Mouse (Mus musculus) telencephalon, adult 2 months (tissue): ENCODE results near the gene Bad.
A peak's percentile ranks its signal among the peaks of the same experiment; 100 is the strongest.

Source experiments
- DNase-seq: peaks from one replicate; pipeline ENCODE4 v3.0.0-alpha.2; 2011; ENCODE audit warnings: low read depth, low spot score

Bad gene

GRCm38 (mm10) chr19:6914540-6914939 lies 27.1 kb upstream of the Bad start:
- no peak for DNase-seq

DNA sequence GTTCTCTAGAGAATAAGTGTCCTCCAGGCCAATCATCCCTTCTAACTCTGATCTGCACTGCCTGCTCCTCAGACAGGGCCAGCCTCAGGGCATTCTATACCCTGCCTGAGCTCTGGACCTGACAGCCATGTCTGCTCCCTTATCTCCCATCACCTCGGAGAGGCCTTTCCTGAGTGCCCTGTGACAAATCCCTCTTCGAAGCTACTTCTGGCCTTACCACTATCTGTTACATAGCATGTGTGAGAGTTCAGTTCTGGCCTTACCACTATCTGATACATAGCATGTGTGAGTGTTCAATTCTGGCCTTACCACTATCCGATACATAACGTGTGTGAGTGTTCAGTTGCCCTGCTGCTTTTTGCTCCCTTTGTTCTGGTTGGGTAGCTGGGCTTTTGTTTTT lies 26.4 kb upstream of the Bad start:
- no peak for DNase-seq

DNA sequence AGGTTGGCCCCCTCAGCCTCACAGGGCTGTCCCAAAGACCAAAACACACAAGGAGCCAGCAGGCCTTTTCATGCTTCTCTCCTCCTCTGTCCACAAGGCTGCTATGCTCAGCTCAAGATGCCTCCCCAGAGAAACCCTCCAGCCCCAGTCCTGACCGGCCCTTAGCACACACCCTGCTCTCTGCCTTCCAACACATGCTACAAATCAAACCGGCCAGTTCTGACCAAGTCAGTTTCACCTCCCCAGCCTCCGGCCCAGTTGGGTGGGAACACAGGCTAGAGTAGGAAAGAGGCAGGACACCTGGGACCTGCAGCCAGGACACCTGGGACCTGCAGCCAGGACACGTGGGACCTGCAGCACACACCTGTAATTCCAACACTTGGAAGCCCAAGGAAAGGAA lies 25.2 kb upstream of the Bad start:
- DNase-seq = no peak

GRCm38 (mm10) chr19:6918321-6918720 lies 23.3 kb upstream of the Bad start:
- DNase-seq = no peak

GRCm38 (mm10) chr19:6919431-6919830 lies 22.2 kb upstream of the Bad start:
- no peak for DNase-seq

DNA sequence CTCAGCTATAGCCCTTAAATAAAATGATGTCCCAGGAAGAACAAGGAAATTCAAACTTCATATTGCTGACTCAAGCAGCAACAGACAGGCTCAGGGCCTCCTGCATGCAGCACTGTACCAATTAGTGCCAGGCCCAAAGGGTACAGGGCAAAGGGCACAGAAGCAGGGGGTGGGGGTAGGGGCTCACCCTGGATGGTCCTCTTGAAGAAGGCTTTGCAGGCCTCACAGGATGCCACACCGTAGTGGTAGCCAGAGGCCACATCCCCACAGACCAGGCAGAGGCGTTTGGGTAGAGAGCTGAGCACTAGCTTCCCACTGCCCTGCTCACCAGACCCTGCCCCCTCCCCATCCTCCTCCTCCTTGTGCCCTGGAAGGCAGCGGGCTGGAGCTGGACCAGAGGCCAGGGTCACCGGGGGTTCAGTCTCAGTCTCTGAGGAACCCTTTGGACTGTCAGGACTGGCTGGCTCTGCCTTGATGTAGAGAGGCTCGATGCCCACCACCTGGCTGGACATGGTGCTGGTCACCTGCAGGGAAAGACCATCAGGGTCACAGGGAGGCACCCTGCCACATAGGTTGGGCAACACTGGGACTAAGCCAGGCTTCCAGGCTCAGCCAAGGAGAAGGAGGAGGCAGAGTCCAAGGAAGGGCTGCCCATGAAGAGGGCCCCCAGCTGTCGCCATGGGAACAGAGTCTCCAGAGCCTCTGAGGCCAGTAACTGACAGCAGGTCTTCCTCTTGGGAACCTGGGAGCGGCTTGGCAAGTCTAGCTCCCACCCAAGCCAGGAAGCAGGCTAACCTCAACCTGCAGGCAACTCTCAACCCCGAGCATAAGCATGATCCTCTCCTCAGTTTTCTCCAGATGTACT lies 21.6 kb upstream of the Bad start:
- no peak for DNase-seq

- DNase-seq = no peak
Measured at GRCm38 (mm10) chr19:6920741-6921636, 20.7 kb upstream of the Bad start.

- DNase-seq = peak; percentile 99
Measured at GRCm38 (mm10) chr19:6921647-6922567, 19.8 kb upstream of the Bad start, which contains the start of gene Esrra. Gene Esrra (minus strand): TSS chr19:6921813.

GRCm38 (mm10) chr19:6922901-6923735 lies 18.5 kb upstream of the Bad start:
- no peak for DNase-seq

- DNase-seq = no peak
Measured at GRCm38 (mm10) chr19:6924461-6925306, 17.0 kb upstream of the Bad start.

GRCm38 (mm10) chr19:6925307-6925573 lies 16.4 kb upstream of the Bad start, which contains the start of gene Catsperz:
Gene Catsperz (minus strand): TSS chr19:6925380.
- no peak for DNase-seq

DNA sequence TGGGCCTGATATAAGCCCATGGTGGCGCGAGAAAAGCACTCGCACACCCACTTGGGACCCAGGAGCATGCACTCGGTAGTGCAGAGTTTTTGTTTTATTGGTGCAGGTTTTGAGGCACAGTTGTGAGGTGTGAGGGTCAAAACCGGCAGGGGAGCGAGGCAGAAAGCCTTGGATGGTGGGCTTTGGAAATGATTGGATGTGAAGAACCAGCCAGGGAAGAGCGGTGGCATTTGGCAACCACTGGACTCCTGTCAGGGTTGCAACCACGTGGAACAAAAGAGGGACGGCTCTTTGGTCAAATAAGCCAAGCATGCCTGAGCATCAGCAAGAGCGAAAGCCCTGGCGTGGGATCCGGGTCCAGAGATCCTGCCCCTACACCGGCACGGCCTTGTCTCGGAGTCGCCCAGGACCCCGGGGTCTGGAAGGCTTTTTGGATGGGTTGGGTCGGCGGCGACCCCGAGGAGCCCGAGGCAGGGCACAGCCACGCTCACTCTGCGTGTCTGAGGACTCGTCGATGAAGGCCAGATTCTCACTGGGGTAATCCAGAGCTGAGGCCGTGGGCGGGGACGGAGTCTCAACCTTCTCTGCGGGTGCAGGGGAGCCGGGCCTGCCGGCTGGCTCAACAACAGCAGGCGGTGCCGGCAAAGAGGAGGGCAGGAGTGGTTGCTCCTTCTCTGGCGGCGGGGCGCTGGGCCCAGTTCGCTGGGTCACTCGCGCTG lies 15.9 kb upstream of the Bad start:
- no peak for DNase-seq

DNA sequence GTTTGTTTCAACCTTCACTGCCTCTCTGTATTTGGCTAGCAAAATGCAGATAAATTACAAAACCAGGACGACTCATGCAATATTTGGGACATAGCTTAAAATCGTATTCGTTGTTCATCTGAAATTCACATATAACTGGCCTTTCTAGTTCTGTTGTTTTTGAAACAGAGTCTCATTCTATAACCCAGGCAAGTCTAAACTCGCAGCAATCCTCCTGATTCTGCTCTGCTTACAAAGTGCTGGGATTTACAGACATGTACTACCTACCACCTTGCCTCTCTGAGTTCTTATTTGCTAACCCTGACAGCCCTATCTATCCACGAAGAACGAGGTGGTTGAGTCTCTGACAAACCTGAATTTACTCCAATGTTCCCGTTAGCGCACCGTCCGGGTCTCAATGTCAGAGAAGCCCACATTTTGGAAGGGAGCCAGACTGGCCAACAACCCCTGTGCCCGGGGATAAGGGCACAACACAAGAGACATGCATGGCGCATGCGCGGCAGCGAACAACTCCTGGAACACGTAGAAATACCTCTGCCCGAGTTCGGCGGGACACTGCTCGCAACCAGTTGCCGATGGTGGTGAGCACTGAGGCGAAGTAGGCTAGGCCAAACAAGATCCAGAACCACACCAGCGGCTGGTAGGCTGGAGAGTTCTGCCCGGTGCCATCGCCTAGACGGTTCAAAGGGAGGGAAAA lies 15.0 kb upstream of the Bad start:
- no peak for DNase-seq

GRCm38 (mm10) chr19:6928080-6928479 lies 13.6 kb upstream of the Bad start:
- no peak for DNase-seq

DNA sequence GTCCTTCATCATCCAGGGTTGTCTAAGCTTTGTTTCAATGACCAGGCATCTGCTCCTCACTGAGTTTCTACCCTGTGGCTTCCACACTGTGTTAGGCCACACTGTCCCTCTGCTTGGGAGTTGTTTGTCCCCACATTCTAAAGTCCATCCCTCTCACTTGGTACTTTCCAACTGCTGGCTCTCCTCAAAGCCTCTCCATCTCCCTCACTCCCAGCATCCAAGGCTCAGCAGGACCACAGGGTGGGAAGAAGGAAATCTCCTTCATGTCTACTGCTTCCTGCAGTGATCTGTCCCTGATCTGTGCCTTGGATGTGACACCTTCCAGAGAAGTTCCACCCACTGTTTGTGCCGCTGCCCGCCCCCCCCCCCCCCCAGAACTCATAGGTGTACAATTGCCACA lies 10.7 kb upstream of the Bad start:
- no peak for DNase-seq

- no peak for DNase-seq
Measured at GRCm38 (mm10) chr19:6932018-6932417, 9.6 kb upstream of the Bad start.

DNA sequence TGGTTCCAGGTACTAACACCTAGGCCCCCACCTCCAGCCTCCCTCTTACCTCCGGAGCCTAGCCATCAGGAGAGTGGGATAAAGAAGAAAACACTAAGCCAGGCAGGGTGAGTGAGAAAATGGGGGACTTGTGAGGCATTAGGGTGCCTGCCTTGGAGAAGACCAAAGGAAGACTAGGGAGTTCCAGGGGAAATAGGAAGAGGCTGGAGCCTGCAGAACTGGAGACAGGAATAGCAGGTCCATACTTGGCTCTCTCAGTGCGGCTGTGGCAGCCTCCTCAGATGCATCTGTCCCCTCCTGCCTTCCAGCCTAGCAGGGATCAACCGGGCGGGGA lies 8.6 kb upstream of the Bad start:
- no peak for DNase-seq

DNA sequence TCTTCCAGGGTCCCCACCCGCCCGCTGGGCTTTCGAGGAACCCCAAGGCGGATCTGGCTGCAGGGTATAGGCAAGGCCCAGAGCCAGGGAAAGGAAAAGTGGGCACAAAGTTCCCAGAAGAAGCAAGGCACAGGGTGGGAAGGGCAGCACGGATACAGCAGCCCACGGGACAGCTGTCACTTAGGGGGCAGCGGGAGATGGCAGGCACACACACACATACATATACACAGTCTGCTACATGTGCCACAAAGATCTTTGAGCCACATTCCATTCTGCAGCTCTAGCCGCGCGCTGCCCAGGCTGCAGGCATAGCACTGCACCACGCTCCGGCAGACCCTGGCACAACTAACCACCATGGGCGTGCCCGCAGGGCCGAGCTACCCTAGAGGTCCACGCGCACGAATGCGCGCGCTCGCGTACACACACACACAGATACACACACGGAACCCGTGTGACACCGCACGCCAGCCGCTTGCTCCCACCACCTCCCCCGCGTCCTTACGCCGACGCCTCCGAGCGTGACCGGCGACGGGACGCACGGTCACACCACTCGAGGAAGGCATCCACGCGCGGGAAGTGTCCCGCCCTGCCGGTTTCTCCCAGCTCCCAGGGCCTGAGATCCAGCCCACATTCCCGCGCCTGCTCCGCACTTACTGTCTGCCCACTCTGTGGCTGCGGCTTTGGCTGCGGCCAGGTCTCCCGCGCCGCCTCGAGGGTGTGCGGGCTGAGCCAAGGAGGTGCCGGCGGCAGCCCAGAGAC lies 8.0 kb upstream of the Bad start:
- no peak for DNase-seq
